Mouse (Mus musculus) lung, adult 18-20 months (tissue): ENCODE data around the gene Eif3k.

Experiments used
- DNase-seq, 2 experiments: peaks; one replicate each; pipeline ENCODE4 v3.0.0; 2022; ENCODE audit warnings: mixed read lengths in 2 of 2

The Eif3k gene

DNA sequence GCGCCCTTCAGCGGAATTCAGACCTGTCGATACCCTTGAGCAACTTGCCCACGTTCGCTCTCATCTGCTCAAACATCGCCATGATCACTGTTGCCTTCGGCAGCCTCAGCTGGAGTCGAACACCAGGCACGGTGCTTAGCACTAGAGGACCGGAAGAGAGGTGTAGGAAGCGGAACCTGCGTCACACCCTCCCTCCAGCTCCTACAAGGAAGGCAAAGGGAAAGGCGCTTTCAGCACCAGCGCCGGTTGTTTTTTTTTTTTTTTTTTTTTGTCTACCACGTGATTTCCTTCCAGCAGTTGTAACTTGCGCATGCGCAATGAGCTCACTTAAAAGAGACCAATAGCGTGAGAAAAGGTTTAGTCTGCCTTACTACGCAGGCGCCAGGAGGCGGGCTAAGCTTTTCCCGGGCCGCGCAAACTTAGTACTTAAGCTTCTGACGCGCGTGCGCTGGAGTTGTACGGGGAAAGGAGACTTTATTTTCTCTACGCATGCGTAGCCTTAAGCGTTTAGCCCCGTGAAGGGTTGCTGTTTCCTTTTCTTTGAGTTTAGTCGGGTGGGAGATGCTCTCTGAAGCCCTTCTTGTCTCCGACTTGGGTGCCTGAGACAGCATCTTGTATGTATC lies at the start of gene Eif3k, which contains the start of gene Map4k1:
Gene Eif3k, minus strand, starts transcription at position 214 of the 623 bp plus-strand sequence.
Gene Map4k1, plus strand, starts transcription at position 400 of the 623 bp plus-strand sequence.
- peak; percentile 97 to 98 for DNase-seq

DNA sequence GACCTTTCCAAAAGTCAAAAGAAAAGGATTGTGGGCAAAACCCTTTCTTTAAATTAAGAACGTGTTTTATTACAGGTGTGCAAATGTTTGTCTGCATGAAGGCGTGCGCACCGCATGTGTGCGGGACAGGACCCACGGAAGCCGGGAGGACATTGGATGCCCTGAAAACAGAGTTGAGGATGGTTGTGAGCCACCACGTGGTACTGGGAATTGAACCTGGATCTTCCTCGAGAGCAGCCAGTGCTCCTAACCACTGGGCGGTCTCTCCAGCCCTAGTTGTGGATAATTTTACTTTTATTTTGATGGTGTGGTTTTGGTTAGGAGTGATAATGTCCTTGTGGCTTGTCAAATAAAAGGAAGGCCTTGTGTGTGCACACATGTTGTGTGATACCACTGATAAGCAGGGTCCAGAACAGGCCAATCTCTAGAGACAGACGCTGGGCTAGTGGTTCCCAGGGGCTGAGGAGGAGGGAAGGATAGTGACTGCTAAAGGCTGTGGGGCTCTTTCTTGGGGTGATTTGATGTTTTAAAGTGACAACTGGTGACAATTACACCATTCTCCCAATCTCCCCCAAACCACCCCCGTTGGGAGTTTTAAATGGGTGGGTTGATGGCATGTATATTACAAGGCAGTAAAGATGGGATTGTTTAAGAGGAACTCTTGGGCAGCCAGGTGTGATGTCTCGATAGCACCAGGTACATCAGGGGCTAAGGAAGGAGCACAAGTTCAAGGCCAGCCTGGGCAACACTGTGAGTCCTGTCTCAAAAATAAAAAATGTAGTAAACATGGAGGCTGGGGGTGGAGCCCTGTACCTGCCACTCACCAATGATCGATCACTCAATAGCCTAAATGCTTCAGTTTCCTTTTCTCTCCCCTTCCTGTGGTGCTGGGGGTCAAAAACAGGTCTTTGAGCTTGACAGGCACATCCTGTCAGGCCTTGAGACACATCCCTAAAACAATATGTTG lies 48.3 kb upstream of the Eif3k start:
- DNase-seq: no peak

DNA sequence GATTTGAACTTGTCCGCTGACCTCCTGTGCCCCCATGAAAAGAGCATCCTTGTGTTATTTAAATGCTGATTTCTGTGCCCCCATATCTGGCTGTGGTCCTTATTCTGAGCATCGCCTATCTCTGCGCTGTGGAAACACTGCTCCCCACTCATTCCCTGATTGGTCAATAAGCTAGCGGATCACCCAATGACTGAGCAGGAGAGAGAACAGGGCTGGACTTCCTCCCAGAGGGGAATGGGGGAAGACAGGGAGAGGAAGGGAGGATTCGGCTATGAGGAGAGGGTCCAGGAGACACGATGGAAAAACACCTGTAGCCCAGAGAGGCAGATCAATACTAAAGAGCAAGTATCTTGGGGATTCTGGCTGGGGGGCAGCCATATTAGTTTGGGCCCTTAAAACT lies 47.1 kb upstream of the Eif3k start:
- DNase-seq: no peak

DNA sequence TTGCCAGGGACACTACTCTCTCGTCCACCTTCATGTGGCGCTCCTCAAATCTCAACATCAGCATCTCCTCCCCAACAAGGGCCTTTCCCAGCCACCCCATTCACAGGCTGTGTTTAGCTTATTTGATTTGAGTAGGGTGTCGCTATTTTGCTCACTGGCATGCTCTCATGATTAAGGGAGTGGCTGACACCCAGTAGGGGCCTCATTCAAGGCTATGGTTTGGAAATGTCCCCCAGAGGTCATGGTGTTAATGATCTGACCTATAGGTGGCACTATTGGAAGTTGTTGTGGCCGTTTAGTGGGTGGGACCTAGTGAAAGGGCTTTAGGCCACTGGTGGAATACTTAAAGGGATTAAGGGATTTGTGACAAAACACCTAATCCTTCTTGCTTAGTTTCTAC lies 45.1 kb upstream of the Eif3k start:
- no peak for DNase-seq

DNA sequence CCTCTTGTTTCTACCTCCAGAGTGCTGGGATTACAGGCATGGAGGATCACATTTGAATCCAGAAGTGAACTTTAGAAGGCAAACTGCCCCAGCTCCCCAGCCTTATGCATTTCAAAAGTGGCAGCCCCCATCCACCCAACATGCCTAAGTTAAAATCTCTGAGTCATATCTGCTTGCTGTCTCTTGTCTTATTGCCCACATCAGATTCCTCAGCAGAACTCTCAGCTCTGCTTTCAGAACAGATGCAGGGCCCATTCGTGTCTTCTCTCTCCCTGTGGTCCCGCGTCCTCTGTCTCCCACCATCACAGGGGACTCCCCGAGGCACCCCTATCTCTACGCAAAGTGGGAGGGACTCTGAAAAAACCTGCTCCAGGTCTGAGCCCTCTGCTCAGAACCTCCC lies 44.5 kb upstream of the Eif3k start:
- no peak for DNase-seq

DNA sequence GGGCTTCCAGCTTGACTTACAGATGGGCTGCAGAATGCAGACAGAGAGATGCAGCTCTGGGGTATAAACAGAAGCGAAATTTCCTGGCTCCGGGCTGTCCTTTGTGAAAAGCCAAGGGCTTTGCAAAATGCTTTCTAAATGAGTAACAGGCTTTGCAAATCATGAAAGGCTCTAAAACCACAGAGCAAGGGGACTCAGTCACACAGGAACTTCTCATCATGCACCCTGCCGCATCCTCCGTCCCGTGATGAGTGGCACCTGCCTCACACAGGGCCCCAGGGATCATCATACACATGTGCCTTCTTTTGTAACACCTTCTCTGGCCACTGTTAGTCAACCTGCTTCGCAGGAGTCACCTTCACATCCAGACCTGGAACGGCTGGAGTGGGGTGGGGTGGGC lies 43.9 kb upstream of the Eif3k start:
- no peak for DNase-seq

DNA sequence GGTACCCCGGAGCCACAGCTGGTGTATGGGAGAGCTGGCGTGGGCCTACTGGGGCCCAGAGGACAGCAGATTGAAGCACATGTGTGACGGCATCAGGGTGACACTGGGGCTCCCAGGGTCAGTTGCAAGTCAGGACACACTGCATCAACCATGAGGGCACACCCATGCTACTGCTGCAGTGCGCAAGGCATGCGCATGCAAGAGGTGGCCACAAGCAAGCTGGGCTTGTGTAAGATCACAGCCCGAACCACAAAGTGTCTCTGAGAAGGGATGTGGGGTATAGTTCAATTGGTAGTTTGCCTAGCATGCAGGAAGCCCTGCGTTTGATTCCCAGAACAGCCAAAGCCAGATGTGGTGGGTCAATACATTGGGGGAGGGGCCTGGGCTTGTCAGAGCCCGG lies 41.9 kb upstream of the Eif3k start:
- DNase-seq: peak in 1 of 2 experiments; percentile 18

DNA sequence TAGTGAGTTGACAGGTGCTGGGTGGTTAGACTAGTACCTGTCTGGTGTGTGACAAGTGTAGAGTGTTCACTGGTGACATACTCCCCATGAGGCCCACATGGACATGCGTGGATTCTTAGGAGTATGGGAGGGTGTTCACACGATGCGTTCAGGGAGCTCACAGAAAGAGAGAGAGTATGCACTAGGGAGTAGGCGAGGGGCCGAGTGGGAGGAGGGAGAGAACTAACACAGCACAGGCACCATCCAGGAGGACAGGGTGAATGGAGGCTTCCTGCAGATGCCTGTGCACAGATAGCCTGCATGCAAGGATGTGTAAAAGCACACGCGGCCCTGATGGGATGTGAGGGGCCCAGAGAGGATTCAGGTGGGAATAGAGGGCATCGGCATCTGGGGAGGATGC lies 40.8 kb upstream of the Eif3k start:
- no peak for DNase-seq

DNA sequence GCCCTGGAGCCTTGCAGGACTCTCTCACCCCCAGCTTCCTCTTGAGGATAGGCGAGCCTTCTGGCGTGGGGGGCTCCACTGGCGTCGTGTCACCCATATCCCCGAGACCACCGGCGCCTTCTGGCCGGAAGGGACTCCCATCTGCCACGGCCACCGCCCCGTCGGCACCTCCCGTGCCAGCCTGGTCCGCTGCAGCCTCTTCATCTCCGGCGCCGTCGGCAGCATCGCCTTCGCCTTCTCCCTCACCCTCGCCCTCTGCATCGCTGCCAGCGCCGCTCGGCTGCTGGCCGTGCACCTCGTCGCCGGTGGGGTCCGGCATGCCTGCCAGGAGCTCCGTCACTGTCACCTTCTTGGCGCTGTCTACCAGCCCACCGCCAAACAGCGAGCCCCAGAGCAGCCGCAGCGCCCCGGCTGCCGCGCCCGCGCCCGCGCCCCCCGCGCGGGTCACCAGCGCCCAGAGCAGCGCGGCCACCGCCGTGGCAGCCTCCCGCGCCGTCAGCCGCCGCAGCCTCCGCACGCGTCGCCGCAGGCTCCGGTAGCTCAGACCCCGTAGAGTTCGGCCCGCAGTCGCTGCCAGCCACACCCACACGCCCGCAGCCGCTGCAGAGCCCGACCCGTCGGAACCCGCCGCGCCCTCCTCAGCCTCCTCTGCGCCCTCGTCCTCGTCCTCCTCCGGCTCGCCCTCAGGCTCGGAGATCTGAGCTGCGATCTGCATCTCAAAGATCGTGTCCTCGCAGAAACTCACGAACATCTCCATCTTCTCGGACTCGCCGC lies 38.0 kb upstream of the Eif3k start:
- no peak for DNase-seq

DNA sequence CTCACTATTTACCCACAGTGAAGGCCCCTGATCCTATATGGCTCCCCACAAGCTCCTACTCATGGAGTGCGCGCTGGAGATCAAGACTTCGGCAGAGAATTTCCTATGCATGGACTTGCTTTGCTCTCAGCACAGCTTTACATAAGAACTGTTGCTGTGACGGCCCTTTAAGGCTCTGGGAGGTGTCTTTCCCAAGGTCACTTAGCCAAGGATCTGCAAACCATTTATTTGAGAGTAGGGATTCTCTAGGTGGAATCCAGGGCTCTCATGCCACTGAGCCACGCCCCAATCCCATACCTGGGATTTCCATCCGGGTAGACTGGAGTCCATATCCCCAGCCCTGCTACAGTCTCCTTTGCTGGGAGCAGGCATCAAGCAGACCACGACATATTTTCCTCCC lies 35.6 kb upstream of the Eif3k start:
- DNase-seq: no peak

DNA sequence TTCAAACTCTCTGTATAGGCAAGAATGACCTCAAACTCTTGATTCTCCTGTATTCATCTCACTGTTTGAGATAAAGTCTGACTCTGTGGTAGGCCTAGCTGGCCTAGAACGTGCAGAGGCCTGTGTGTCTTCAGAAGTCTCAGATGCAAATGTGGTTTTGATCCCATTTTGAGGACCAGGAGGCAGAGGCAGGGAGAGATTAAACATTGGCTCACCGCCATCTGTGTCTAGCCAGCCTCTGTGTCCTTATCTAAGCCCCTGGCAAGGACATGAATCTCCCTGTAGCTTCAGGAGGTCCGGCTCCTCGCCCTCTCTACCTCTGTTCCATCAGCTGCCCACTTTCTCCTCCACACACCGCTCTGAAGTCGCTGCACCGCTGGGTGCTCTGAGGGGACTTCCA lies 34.8 kb upstream of the Eif3k start:
- no peak for DNase-seq

DNA sequence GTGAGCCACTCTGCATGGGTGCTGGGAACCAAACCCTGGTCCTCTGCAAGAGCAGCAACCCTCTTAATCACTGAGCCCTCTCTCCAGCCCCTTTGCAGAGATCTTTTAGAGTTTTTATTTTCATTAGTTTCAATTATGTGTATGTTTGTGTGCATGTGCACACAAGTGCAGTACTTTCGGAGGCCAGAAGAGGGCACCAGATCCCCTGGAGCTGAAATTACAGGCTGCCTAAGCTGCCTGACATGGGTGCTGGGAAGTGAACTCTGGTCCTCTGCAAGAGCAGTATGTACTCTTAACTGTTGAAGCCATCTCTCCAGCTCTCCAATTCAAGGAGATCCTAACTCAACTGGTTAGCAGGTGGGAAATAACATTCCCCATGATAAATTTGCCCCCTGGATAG lies 33.3 kb upstream of the Eif3k start:
- DNase-seq: no peak

DNA sequence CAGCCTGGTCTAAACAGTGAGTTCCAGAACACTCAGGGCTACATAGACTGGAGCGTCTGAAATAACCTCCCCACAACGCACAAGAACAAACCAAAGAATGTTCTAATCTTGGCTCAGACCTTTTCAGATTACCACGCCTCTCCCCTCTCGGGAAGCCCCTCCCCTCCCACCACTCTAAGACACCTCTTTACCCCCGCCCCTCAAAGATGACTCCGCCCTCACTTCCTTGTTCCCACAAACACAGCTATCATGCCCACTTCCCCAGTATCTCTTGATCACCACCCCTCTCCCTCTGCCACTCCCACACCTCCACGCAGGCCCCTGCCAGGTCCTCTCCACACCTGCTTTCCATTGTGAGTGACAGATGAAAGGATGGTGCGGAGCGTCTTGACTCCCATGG lies 27.1 kb upstream of the Eif3k start:
- peak; percentile 30 to 37 for DNase-seq

DNA sequence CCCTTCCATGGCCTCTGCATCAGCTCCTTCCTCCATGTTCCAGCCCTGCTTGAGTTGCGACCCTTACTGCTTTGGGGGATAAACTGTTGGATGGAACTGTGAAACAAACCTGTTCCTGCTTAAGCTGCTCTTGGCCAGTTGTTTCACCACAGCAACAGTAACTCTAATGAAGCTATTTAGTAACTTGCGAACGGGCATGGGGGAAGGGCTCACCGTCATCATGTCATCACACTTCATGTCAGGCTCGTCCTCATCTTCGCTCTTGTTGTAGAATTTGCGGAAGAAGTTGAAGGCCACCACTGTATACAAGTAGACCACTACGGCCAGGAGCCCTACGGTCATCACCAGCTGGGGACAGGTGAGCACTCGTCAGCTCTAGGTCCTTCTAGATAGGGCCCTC lies 26.5 kb upstream of the Eif3k start:
- no peak for DNase-seq

DNA sequence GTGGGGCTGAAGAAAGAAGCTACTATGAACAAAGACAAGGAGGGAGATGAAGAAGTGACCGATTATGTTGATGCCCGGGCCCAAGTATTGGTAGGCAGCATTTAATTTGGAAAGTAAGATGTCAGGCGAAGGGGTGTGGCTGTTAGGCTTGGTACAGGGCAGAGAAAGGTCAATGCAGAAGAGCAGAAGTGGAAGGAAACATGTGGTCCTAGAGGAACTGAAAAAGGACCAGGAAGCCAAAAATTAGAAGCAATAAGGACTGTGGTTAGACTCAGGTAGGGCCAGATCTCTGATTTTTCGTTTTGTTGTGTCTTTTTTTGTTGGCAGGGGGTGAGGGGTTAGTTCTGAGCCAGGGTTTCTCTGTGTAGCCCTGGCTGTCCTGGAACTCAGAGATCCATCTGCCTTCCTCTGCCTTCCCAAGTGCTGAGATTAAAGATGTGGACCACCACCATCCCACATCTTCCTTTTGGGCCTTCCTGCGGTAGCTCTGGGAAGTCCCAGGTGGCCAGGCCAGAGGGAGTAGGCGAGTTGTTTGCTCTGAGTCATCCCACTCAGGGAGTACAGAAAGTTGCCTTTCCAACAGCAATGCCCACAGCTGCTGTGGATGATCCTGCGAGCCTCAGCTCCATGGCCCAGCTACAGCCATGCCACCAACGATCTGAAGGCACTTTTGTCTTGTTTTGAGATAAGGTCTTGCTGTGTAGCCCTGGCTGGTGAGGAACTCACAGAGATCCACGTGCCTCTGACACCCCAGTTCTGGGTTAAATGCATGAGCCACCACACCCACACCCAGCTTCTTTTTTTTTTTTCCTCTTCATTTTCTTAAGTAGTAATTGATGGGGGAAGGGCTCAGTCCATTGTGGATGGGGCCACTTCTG lies 25.8 kb upstream of the Eif3k start:
- DNase-seq: no peak

DNA sequence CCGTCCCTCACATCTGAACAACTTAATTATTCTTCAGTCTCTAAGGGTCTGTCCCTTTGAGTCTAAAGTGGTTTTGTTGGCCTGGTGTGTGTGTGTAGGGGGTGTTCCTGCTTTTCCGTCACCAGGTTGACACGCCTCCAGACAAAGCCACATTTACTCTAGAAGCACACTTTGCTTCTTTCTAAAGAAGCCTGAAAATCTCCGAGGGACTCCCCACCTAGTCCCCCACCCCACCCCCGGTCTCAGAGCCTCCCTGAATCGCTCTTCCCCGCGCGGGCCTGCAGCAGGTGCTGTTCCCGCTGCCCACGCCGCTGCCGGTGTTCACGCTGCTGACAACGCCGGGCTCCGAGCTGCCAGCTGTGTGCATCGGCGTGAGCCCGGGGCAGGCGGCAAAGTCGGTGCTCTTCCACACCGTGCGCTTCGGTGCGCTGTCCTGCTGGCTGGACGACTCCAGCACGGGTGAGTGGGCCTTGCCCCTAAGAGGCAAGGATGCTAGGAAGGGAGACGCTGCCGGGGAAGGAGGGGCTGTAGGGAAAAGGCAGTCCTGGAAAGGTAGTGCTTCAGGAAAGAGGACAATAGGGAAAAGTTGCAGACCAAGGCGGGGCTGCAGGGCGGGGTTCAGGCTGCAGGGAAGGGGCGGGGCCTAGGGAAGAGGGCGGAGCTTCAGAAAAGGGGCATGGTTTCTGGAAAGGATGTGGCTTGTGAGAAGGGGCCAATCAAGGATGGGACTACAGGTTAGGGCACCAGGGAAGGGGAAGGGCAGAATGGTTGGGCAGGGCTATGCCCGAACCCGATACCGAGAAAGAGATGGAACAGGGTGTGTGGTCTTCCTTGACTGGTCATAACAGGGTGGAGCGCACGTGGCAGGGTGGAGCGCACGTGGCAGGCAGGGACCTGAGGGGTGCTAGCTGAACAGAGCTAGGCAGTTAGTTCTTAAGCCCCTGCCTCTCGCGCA lies 19.3 kb upstream of the Eif3k start:
- peak; percentile 68 to 72 for DNase-seq

DNA sequence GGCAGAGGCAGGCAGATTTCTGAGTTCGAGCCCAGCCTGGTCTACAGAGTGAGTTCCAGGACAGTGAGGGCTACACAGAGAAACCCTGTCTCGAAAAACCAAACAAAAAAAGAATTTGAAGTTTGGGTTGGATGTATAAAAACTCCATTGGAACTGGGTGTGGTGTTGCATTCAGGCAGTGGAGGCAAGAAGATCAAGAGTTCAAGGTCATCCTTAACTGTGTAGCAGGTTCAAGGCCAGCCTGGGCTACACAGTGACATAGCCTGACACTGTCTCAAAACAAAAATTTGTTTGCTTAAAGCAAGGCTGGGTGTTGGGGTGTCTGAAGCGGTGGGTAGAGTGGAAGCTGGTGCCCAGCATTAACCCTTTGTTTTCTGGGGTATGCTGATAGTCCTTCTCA lies 11.7 kb upstream of the Eif3k start:
- no peak for DNase-seq

DNA sequence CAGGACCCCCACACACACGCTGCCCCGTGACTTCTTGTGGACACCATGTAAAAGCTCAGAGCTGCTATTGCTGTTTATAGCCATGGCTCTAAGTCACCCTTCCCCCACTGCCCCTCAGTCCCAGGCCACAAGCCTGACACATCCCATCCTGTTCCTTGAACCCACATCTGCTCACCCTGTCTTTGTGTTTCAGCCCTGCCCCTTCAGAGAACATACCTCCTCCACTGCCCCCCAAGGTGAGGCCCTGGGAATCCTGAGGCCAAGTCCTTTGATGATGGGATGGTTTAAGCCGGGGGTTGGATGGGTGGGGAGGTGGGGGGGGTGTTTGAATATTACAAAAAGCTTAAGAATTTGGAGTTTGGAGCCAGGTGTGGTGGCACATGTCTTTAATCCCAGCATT lies 11.3 kb upstream of the Eif3k start:
- DNase-seq: no peak

DNA sequence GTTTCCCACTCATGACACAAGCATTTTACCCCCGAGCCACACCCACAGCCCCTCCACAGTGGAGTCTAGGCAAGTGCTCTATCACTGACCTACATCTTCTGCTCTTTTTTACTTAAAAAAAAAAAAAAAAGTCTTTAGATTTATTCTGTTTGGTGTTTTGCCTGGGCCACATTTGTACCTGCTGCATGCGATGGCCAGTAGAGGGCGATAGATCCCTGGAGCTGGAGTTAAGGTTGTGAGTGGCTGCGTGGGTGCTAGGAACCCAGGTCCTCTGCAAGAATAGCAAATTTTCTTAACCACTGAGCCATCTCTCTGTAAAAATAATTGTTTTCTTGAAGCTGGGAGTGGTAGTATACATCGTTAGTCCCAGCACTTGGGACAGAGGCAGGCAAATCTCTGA lies 10.0 kb upstream of the Eif3k start:
- no peak for DNase-seq

DNA sequence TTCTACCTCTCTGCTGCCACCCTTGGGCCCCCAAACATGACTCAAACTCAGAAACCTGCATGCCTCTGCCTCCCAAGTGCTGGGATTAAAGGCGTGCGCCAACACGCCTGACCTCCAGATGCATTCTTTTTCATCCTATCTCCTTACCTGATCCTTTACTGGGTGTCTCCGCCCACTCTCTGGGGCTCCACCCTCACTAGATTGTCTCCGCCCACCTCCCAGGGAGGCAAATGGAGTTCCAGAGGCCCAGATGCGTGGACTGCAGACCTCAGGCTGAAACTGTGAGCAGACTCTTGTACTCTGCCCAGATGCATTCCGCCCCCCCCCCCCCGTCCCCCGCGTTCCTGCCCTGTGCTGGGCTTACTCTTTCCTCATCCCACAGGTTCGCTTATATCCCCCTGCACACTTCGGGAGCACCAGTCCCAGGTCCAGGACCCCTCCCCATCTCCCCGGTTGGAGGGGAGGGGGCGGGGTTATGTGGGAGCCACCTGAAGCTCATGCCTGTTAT lies 9.2 kb upstream of the Eif3k start:
- DNase-seq: no peak

DNA sequence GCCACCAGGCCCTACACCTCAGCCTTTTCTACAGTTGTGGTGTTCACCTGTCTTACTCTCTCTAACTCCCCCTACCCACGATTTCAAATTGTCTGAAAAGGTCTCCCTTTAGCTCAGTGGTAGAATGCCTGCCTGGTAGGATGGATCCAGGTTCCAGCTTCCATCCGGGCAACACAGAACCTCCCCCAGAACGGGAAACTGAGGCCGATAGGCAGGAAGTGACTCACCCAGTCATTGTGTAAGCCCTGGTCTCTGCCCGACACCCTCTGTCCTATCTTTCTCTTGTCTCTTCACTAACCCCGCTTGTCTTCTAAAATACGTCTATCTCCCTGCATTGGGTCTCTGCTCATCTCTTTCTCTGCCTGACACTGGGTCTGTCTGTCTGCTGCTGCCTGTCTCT lies 3.5 kb upstream of the Eif3k start:
- DNase-seq: no peak
